Mouse (Mus musculus): ENCODE data around the gene Myrfl.

Gene Myrfl

GRCm38 (mm10) chr10:116914586-116914985 lies 17.9 kb upstream of the Myrfl start:
- in situ Hi-C loops (cut with MboI) = no loop called here

DNA sequence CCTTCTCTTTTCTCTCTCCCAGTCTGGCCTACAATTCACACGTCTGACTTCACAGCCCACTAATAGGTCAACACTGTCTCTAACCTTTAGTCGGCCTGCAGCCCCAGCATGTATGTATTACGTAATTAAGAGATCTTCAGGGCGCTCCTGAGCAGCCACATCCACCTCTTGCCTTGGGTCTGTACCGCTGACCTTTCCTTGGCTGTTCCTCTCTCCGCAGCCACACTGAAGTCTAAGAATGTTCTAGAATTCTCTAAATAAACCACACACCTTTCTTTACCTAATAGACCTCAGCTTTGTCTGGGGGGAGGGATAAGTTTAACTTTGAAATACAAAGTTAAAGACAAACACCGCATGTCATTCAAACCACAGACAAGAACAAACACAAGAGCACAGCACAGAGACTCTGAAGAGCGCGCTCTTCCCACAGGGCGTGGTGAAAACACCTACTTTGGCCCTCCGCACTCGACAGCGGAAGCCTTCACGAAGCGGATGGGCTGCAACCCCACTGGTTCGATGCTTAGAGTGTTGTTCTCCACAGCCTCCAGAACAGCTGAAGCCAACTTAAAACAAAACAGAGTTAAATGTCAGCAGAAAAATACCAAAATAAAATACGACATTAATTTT lies 17.0 kb upstream of the Myrfl start:
- in situ Hi-C loops (cut with MboI) = no loop called here

DNA sequence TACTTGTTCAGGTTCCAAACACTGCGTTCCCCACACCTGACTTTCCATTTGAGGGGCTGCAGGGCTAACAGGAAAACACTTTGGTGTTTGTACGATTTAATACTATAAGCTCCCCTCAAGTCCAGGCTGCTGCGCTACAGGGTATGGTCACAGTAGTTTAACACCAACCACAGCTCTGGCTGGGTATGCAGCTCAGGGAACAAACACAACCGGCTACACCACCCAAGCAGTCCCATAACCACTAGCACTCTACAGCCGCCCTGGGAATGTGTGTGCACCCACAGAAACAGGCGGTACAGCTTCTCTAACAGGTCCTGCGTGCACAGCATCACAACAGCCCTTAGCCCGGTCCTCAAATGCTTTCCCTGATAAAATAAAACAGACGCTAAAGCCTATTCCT lies 16.1 kb upstream of the Myrfl start:
- in situ Hi-C loops (cut with MboI) = no loop called here

- in situ Hi-C loops (cut with MboI) = no loop called here
These were observed 12.4 kb upstream of the Myrfl start for GRCm38 (mm10) chr10:116908901-116909642.

- in situ Hi-C loops (cut with MboI) = no loop called here
These were observed 10.1 kb upstream of the Myrfl start for GRCm38 (mm10) chr10:116906794-116907193.

- in situ Hi-C loops (cut with MboI) = no loop called here
These were observed 7.8 kb upstream of the Myrfl start for GRCm38 (mm10) chr10:116904503-116904908.

GRCm38 (mm10) chr10:116895108-116895833 lies 1.4 kb downstream of the Myrfl start:
- in situ Hi-C loops (cut with MboI) = no loop called here

DNA sequence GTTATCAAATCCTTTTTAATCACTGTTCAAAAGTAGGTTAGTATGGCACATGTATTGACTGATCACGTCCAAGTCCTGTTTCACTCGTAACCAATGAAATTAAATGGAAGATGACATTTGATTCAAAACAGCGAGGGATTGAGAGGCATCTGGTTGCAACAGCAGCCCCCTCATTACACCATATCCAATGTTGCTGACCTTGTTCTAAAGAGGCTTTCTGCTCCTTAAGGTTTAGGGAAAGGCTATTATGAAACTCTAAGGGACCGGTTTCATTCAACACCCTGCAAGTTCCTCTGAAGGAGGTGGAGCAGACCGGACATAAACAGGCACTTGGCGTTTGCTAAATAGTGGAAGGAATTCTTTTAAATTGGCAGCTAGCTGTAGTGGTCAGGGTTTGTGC lies 2.2 kb downstream of the Myrfl start:
- in situ Hi-C loops (cut with MboI) = no loop called here

- in situ Hi-C loops (cut with MboI) = no loop called here
These were observed 3.0 kb downstream of the Myrfl start for GRCm38 (mm10) chr10:116893753-116894152.

GRCm38 (mm10) chr10:116890587-116890986 lies 6.1 kb downstream of the Myrfl start:
- in situ Hi-C loops (cut with MboI) = no loop called here

- in situ Hi-C loops (cut with MboI) = no loop called here
These were observed 12.2 kb downstream of the Myrfl start for GRCm38 (mm10) chr10:116884552-116884951.

DNA sequence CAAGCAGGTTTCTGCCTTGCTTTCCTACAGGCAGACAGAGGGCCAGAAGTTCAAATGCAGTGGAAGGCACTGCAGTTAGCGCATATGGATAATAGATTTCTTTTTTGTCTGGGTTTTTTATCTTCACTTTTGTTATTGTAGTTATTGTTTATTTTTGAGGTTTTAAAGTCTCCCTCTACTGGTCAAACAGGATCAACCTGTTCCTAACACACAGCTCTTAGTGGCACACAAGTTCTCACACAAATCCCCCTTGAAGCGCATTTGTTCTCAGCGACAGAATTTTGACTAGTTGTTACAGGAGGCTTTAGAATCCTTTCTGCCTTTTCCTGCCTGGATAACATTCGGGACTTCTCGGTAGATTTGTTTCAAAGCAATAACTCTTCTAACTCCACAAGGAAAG lies 13.2 kb downstream of the Myrfl start:
- in situ Hi-C loops (cut with MboI) = no loop called here

- in situ Hi-C loops (cut with MboI) = no loop called here
These were observed 19.3 kb downstream of the Myrfl start for GRCm38 (mm10) chr10:116877436-116877835.

GRCm38 (mm10) chr10:116874490-116874889 lies 22.2 kb downstream of the Myrfl start:
- in situ Hi-C loops (cut with MboI) = no loop called here

DNA sequence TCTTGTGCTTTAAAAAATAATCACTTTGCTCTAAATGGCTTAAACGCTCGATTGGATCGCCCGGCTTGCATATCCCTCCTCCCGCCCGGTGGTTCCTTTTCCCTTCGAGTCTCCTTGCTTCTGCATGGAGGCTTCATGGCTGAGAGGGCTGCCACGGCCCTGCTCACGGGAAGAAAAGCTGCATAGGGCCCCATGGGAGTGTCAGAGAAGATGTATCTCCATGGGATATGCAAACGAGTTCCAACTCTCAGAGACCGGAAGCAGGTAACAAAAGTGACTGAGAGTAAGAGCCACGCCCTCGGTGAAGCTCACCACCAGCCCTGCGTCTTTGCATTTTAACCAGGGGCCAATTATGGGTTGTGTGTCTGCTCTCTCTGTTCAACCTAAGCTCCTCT lies 24.7 kb downstream of the Myrfl start:
- in situ Hi-C loops (cut with MboI) = no loop called here

DNA sequence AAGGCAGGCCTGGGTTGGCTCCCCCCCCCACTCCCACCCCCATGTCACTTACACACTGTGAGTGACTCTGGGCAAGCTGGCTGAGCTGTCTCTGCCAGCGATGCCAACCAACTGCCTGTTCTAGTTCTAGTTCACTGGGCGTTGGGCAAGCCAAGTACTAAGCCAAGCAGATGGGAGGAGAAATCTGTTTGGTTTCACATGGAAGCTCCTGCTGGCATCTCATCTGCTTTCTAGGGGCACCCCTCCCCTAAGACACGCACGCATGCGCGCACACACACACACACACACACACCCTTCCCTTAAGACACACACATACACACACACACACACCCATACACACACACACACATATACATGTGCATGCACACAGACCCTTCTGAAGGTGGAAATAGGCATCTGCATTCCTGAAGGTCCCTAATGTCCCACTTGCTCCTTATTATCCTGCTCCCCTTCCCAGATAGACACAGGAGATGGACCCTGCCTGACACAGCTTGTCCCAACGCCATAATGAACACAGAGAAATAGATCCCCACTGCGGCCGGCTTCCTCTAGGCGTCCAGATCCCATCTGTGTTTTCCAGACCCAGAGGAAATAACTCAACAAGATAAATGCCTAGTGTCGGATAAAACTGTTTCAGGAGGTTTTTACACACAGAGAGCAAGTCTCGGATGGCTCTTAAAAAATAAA lies 25.2 kb downstream of the Myrfl start:
- in situ Hi-C loops (cut with MboI) = no loop called here

- in situ Hi-C loops (cut with MboI) = no loop called here
These were observed 25.9 kb downstream of the Myrfl start for GRCm38 (mm10) chr10:116870819-116871218.

DNA sequence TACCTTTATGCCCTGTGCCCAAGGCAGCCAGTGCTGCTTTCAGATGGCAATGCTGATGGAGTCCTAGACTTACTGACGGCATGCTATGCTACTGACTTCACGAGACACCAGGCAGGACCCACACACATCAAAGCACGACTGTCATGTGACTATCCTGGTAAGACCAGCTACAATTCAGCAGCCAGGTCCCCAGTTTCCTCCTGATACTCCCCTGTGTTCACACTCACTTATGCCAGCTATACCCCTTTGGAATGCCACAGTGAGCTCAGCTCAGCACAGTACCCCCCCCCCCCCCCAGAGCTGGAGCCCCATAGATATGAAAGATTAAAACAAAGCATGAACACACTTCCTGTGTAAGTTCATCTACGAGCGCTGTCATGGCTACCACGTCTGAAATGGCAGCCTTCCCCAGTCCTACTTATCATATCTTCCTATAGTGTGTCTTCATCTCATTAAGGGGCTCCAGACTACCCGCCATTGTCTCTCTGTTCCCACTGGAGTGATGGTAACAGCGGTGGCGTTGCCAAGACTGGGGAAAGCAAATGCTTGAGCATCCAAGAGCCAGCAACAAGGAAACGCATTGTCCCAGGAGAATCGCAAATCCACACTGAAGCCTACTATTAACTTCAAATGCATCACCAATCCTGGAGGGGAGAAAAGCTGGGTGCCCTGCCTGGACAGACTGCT lies 43.4 kb downstream of the Myrfl start:
- in situ Hi-C loops (cut with MboI) = no loop called here

GRCm38 (mm10) chr10:116848749-116849473 lies 47.8 kb downstream of the Myrfl start:
- in situ Hi-C loops (cut with MboI) = loop anchor here (25.0 kb wide), 1 partner anchor 512 kb away; no protein-coding TSS in a partner anchor

DNA sequence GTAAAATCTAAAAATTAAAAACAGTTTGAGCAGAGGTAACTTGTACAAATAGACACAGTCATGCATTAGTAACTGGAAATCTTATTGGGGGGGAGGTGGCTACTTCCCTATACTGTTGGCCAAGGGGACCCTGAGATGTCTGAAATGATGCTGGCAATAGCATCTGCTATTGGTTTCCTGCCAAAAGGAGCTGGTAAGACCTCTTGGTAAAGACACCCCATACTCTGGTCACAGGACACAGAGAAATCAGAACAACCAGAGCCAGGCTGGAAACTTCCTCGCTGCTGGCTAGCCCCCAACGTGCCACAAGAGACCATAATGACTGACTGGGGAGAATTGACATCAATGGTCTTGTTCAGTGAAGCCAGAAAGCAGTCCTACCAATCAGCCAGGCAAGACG lies 55.2 kb downstream of the Myrfl start:
- in situ Hi-C loops (cut with MboI) = loop anchor here (25.0 kb wide), 1 partner anchor 504 kb away; no protein-coding TSS in a partner anchor

GRCm38 (mm10) chr10:116830676-116831075 lies 66.0 kb downstream of the Myrfl start:
- in situ Hi-C loops (cut with MboI) = loop anchor here (25.0 kb wide), 1 partner anchor 493 kb away; no protein-coding TSS in a partner anchor
